Mouse (Mus musculus): ENCODE data around the gene Cldn34b3.
"Not testable (repeated sequence)": the region's sequence is repeated elsewhere in the genome, so short reads cannot be mapped to it uniquely, and the experiment has no call there.

The Cldn34b3 gene

DNA sequence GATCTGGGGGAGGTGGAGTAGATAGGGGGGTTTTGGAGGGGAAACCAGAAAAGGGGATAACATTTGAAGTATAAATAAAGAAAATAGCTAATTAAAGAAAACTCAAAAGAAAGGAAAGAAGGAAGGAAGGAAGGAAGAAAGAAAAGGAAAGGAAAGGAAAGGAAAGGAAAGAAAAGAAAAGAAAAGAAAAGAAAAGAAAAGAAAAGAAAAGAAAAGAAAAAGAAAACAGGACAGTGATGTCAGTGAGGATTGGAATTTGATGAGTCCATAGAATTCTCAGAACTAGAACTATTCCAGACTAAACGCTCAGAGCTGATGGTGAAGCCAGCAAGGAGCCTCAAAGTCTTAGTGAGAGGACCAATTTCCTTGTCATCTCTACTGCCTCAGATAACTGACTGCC lies at the start of gene Cldn34b3:
Gene Cldn34b3, plus strand, starts transcription at position 301 of the 400 bp plus-strand sequence.
- not testable (repeated sequence) for DNase-seq

All from cerebellum, postnatal 25 days (tissue).